Mouse (Mus musculus) forebrain, embryonic 15.5 days (tissue): ENCODE measurements around the gene C8b. TPM values are rescaled to one million over a fixed set of nuclear protein-coding genes. Genes with fewer than 3 reads are reported as not detected.

Experiments used
- ATAC-seq: fragments of 200-750 bp; cut with Nextera tagmentation; replicated peaks from 2 replicates; pipeline ENCODE4 v1.8.0; 2017; ENCODE audit warnings: mild to moderate bottlenecking, moderate TSS enrichment, moderate library complexity
- H3K27ac ChIP-seq: fragments of 300-500 bp; sonication (generic); replicated peaks from 2 replicates; pipeline ENCODE4 v1.5.1; 2015; ENCODE audit warnings: mild to moderate bottlenecking, inconsistent platforms
- H3K27me3 ChIP-seq: fragments of 300-500 bp; sonication (generic); 2 replicates; pipeline ENCODE4 v1.6.1; 2015; ENCODE audit warnings: inconsistent platforms
- H3K36me3 ChIP-seq: fragments of 300-500 bp; sonication (generic); 2 replicates; pipeline ENCODE4 v1.6.1; 2015; ENCODE audit warnings: mild to moderate bottlenecking, inconsistent platforms
- H3K4me1 ChIP-seq: fragments of 300-500 bp; sonication (generic); 2 replicates; pipeline ENCODE4 v1.6.1; 2015; ENCODE audit warnings: inconsistent platforms
- H3K4me2 ChIP-seq: fragments of 300-500 bp; sonication (generic); replicated peaks from 2 replicates; pipeline ENCODE4 v1.6.1; 2015; ENCODE audit warnings: mild to moderate bottlenecking, inconsistent platforms
- H3K4me3 ChIP-seq: fragments of 300-500 bp; sonication (generic); 2 replicates; pipeline ENCODE4 v1.5.1; 2015; ENCODE audit warnings: mild to moderate bottlenecking, inconsistent platforms
- H3K9ac ChIP-seq: fragments of 300-500 bp; sonication (generic); replicated peaks from 2 replicates; pipeline ENCODE4 v1.6.1; 2015; ENCODE audit warnings: mild to moderate bottlenecking, inconsistent platforms
- H3K9me3 ChIP-seq: fragments of 300-500 bp; sonication (generic); 2 replicates; pipeline ENCODE4 v1.6.1; 2016; ENCODE audit warnings: inconsistent platforms
- WGBS: fragments of 180-500 bp; shearing (Covaris S2); methylation state at CpG from one replicate; pipeline ENCODE4 v1.1.7; 2015; ENCODE audit warnings: mixed read lengths; 5-methylcytosine and 5-hydroxymethylcytosine counted together
- polyA plus RNA-seq: library from polyadenylated mRNA; unstranded; fragments of >200 nt; fragmentation: Nextera tagmentation; extraction: Ambion mirVana; gene quantifications from 2 replicates; pipeline ENCODE4 v1.2.1, GENCODE M21; 2015

C8b gene
- polyA plus RNA-seq, 1 experiment from 2014 or later, result not detected

GRCm38 (mm10) chr4:104770331-104770730 lies 4.2 kb downstream of the C8b start:
- Histone ChIP-seq H3K27me3 (no peaks in the 10 kb centered on the region), H3K27ac (no peak overlapping the region), H3K9me3 (no peaks in the 10 kb centered on the region), H3K9ac (no peak overlapping the region), H3K4me3 (no peak overlapping the region), H3K4me1 (peaks cover 12% of the 10 kb centered on the region), H3K4me2 (no peak overlapping the region), H3K36me3 (no peaks in the 10 kb centered on the region)
- no peak for ATAC-seq
- WGBS, result 28% methylated on average over 4 of the region's 4 CpGs

DNA sequence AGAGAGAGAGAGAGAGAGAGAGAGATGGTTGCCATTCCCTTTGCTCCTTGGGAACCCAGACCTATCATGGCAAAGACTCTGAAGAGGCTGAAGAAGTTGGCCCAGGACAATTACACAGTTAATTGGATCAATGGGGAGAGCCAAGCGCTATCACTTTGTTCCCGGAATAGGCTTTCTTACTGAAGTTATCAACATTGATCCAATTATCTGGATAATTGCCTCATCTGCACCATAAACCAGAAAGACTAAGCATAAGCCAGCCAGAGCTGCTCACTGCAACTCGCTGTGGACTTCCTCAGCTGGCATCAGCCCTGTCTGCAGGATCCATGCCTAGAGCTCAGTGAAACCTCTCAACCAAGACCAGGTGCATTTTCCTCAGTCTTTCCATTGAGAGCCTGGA lies 9.5 kb downstream of the C8b start:
- Histone ChIP-seq H3K4me2 (no peak overlapping the region), H3K27me3 (no peaks in the 10 kb centered on the region), H3K4me3 (no peak overlapping the region), H3K27ac (no peak overlapping the region), H3K9me3 (no peaks in the 10 kb centered on the region), H3K36me3 (no peaks in the 10 kb centered on the region), H3K9ac (no peak overlapping the region), H3K4me1 (no peaks in the 10 kb centered on the region)
- ATAC-seq, result no peak
- 25% methylated on average over 3 of the region's 3 CpGs for WGBS

GRCm38 (mm10) chr4:104779460-104779859 lies 13.3 kb downstream of the C8b start:
- Histone ChIP-seq H3K4me3 (no peak overlapping the region), H3K27me3 (no peaks in the 10 kb centered on the region), H3K4me2 (no peak overlapping the region), H3K9me3 (no peaks in the 10 kb centered on the region), H3K4me1 (no peaks in the 10 kb centered on the region), H3K9ac (no peak overlapping the region), H3K36me3 (no peaks in the 10 kb centered on the region), H3K27ac (no peak overlapping the region)
- WGBS, result 90% methylated on average over 5 of the region's 5 CpGs
- ATAC-seq, result no peak

DNA sequence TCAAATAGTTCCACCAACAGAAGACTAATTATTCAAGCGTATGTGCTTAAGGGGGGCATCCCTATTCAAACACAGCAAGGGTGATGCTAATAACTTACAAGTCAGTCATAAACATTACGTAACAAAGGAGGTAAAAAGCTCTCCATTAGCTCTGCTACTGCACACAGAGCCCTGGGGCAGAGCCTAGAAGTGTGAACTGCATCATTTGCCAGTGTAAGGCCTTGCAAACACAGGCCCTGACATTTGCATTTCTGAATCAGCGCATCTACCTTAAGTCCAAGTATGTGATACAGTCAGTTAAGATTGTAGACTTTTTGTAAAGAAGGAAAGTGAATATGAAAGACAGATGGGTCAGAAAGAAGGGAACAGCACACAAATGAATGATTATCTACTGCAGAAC lies 15.3 kb downstream of the C8b start:
- no peaks in the 10 kb centered on the region for H3K36me3 ChIP-seq
- no peaks in the 10 kb centered on the region for H3K27me3 ChIP-seq
- H3K9ac ChIP-seq, result no peak overlapping the region
- no peak for ATAC-seq
- H3K4me2 ChIP-seq, result no peak overlapping the region
- no peaks in the 10 kb centered on the region for H3K9me3 ChIP-seq
- WGBS, result 78% methylated on average over 3 of the region's 3 CpGs
- no peaks in the 10 kb centered on the region for H3K4me1 ChIP-seq
- H3K4me3 ChIP-seq, result no peak overlapping the region
- no peak overlapping the region for H3K27ac ChIP-seq

GRCm38 (mm10) chr4:104782346-104782745 lies 16.2 kb downstream of the C8b start:
- Histone ChIP-seq H3K4me1 (no peaks in the 10 kb centered on the region), H3K36me3 (no peaks in the 10 kb centered on the region), H3K27me3 (no peaks in the 10 kb centered on the region), H3K4me3 (no peak overlapping the region), H3K9me3 (no peaks in the 10 kb centered on the region), H3K4me2 (no peak overlapping the region), H3K9ac (no peak overlapping the region), H3K27ac (no peak overlapping the region)
- ATAC-seq, result no peak
- 86% methylated on average over 4 of the region's 4 CpGs for WGBS

- Histone ChIP-seq H3K4me1 (no peaks in the 10 kb centered on the region), H3K27ac (no peak overlapping the region)
- WGBS, result 84% methylated on average over 4 of the region's 4 CpGs
These were observed 26.0 kb downstream of the C8b start for GRCm38 (mm10) chr4:104792111-104792510.

DNA sequence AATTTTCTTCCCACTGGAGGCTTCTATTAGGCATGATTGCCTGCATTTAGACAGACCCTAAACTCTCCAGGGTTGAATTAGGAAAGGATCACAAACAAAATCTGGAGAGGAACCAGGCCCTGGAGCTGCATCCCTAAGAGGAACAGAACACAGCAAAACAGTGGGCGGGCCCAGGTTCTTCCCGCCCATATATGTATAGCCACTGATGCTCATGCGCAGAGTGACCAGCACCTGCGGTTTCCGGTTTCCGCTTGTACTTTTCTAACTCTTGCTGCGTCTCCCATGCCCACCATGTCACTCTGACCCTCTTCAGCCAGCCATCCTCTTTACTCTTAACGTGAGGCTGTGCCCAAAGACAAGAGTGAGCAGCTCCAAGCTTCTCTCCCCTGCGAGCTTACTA lies 32.8 kb downstream of the C8b start:
- ATAC-seq, result no peak
- Histone ChIP-seq H3K9me3 (no peaks in the 10 kb centered on the region), H3K36me3 (no peaks in the 10 kb centered on the region), H3K9ac (no peak overlapping the region), H3K4me2 (no peak overlapping the region), H3K27me3 (no peaks in the 10 kb centered on the region), H3K27ac (no peak overlapping the region), H3K4me3 (no peak overlapping the region), H3K4me1 (no peaks in the 10 kb centered on the region)
- 85% methylated on average over 9 of the region's 9 CpGs for WGBS

More at GRCm38 (mm10) chr4:104792111-104792510, 26.0 kb downstream of the C8b start:
- H3K9me3 ChIP-seq, result no peaks in the 10 kb centered on the region
- H3K36me3 ChIP-seq, result no peaks in the 10 kb centered on the region
- H3K4me2 ChIP-seq, result no peak overlapping the region
- H3K27me3 ChIP-seq, result no peaks in the 10 kb centered on the region
- no peak for ATAC-seq
- H3K4me3 ChIP-seq, result no peak overlapping the region
- H3K9ac ChIP-seq, result no peak overlapping the region

GRCm38 (mm10) chr4:104801625-104802024 lies 35.5 kb downstream of the C8b start:
- Histone ChIP-seq H3K9ac (no peak overlapping the region), H3K27me3 (no peaks in the 10 kb centered on the region), H3K9me3 (no peaks in the 10 kb centered on the region), H3K36me3 (no peaks in the 10 kb centered on the region), H3K4me3 (no peak overlapping the region), H3K4me1 (no peaks in the 10 kb centered on the region), H3K4me2 (no peak overlapping the region), H3K27ac (no peak overlapping the region)
- no peak for ATAC-seq
- 88% methylated on average over 3 of the region's 3 CpGs for WGBS

GRCm38 (mm10) chr4:104804100-104804499 lies 38.0 kb downstream of the C8b start:
- H3K9ac ChIP-seq, result no peak overlapping the region
- H3K4me2 ChIP-seq, result no peak overlapping the region
- ATAC-seq, result no peak
- no peaks in the 10 kb centered on the region for H3K4me1 ChIP-seq
- H3K36me3 ChIP-seq, result no peaks in the 10 kb centered on the region
- no peak overlapping the region for H3K27ac ChIP-seq
- no peaks in the 10 kb centered on the region for H3K27me3 ChIP-seq
- no peaks in the 10 kb centered on the region for H3K9me3 ChIP-seq
- no peak overlapping the region for H3K4me3 ChIP-seq
- WGBS, result 86% methylated on average over 4 of the region's 4 CpGs

GRCm38 (mm10) chr4:104805414-104806257 lies 39.5 kb downstream of the C8b start:
- Histone ChIP-seq H3K4me3 (no peak overlapping the region), H3K9me3 (no peaks in the 10 kb centered on the region), H3K36me3 (no peaks in the 10 kb centered on the region), H3K27ac (no peak overlapping the region), H3K27me3 (no peaks in the 10 kb centered on the region), H3K9ac (no peak overlapping the region), H3K4me2 (no peak overlapping the region), H3K4me1 (no peaks in the 10 kb centered on the region)
- 76% methylated on average over 19 of the region's 19 CpGs for WGBS
- ATAC-seq, result no peak

GRCm38 (mm10) chr4:104810710-104811286 lies 44.7 kb downstream of the C8b start:
- Histone ChIP-seq H3K4me1 (0 out of 2 replicates have a peak, but pooled peaks cover 4% of the 10 kb centered on the region), H3K9ac (no peak overlapping the region), H3K27ac (no peak overlapping the region), H3K4me3 (no peak overlapping the region), H3K4me2 (no peak overlapping the region), H3K27me3 (no peaks in the 10 kb centered on the region), H3K9me3 (no peaks in the 10 kb centered on the region), H3K36me3 (no peaks in the 10 kb centered on the region)
- ATAC-seq, result no peak
- WGBS, result 62% methylated on average over 10 of the region's 10 CpGs

GRCm38 (mm10) chr4:104813617-104814016 lies 47.5 kb downstream of the C8b start:
- Histone ChIP-seq H3K4me3 (no peak overlapping the region), H3K9ac (no peak overlapping the region), H3K36me3 (no peaks in the 10 kb centered on the region), H3K27me3 (no peaks in the 10 kb centered on the region), H3K27ac (no peak overlapping the region), H3K4me2 (no peak overlapping the region), H3K4me1 (0 out of 2 replicates have a peak, but pooled peaks cover 4% of the 10 kb centered on the region), H3K9me3 (no peaks in the 10 kb centered on the region)
- 51% methylated on average over 2 of the region's 2 CpGs for WGBS
- ATAC-seq, result no peak
